ENCODE assay signal across 7 mouse cellular contexts in genomic region chr15:97766194-97766593, GRCm38 (mm10). TPM values are rescaled to one million over a fixed set of nuclear protein-coding genes. Genes with fewer than 3 reads are reported as not detected.
DNase-seq lines count a peak whose midpoint lies in the region; ATAC-seq lines count a peak whose summit lies in the region.

No protein-coding gene starts in this region.

- H3K27ac ChIP-seq in heart, embryonic 16.5 days (ENCODE audit: low read length): peak overlapping the region; percentile 89
- no peak overlapping the region for H3K27ac ChIP-seq in midbrain, embryonic 11.5 days (ENCODE audit: low read depth, low read length)

- intact Hi-C loops in left cerebral cortex, postnatal 25 days (cut with DNase I): loop anchor here (5.0 kb wide), 1 partner anchor 44 kb away; no protein-coding TSS in a partner anchor

- peak overlapping the region; percentile 99 for H3K4me2 ChIP-seq in heart, embryonic 16.5 days (ENCODE audit: low read depth, low read length)
- no peak overlapping the region for H3K4me2 ChIP-seq in midbrain, embryonic 11.5 days

- ATAC-seq in heart, embryonic 16.5 days (replicated peaks; ENCODE audit: extremely low read depth, insufficient read depth, low FRiP score): no peak
- ATAC-seq in midbrain, embryonic 11.5 days (ENCODE audit: low FRiP score): peak; percentile 14; the same call in 1 of the 2 replicates
- ATAC-seq in erythroid progenitor cell, adult 5-6 weeks (replicated peaks; ENCODE audit: low FRiP score, poor library complexity, severe bottlenecking): no peak

- no peaks in the 10 kb centered on the region for H3K9me3 ChIP-seq in heart, embryonic 16.5 days (replicated peaks; ENCODE audit: control insufficient read depth, low read length)
- no peaks in the 10 kb centered on the region for H3K9me3 ChIP-seq in midbrain, embryonic 11.5 days (ENCODE audit: control insufficient read depth, low read length)

- peak overlapping the region; percentile 84 for H3K9ac ChIP-seq in heart, embryonic 16.5 days (ENCODE audit: low read length)
- no peak overlapping the region for H3K9ac ChIP-seq in midbrain, embryonic 11.5 days (ENCODE audit: low read length)

- H3K27me3 ChIP-seq in heart, embryonic 16.5 days (ENCODE audit: control insufficient read depth, insufficient read depth, low read length): 0 out of 2 replicates have a peak, but pooled peaks cover 2% of the 10 kb centered on the region
- H3K27me3 ChIP-seq in midbrain, embryonic 11.5 days (ENCODE audit: control insufficient read depth, insufficient read depth, low read length): peaks cover 22% of the 10 kb centered on the region

- peak; percentile 26 to 40 for DNase-seq in left cerebral cortex, postnatal 25 days (ENCODE audit: low spot score in 2 of 2)
- no peak for DNase-seq in left cerebral cortex, adult 11 months (ENCODE audit: low spot score)
- DNase-seq in embryo, embryonic 10 days (ENCODE audit: low spot score): peak; percentile 50
- DNase-seq in midbrain, embryonic 11.5 days (ENCODE audit: low spot score, missing footprints): peak; percentile 91
- DNase-seq in spleen, postnatal 36 days (ENCODE audit: low spot score in 2 of 2): no peak

- H3K4me1 ChIP-seq in heart, embryonic 16.5 days (ENCODE audit: control insufficient read depth, insufficient read depth, low read length): peaks cover 19% of the 10 kb centered on the region
- H3K4me1 ChIP-seq in midbrain, embryonic 11.5 days (ENCODE audit: control insufficient read depth, insufficient read depth, low read length): peaks cover 19% of the 10 kb centered on the region

- peak overlapping the region; percentile 64 for H3K4me3 ChIP-seq in heart, embryonic 16.5 days (ENCODE audit: low read length)
- H3K4me3 ChIP-seq in midbrain, embryonic 11.5 days (ENCODE audit: low read depth, low read length): no peak overlapping the region

- no peaks in the 10 kb centered on the region for H3K36me3 ChIP-seq in heart, embryonic 16.5 days (ENCODE audit: control insufficient read depth, insufficient read depth)
- H3K36me3 ChIP-seq in midbrain, embryonic 11.5 days (ENCODE audit: control insufficient read depth, insufficient read depth, low read length): no peaks in the 10 kb centered on the region

- 28% methylated on average over 8 of the region's 8 CpGs for WGBS in heart, embryonic 16.5 days
- 11% methylated on average over 8 of the region's 8 CpGs for WGBS in midbrain, embryonic 11.5 days

RNA-seq across cellular contexts. Expression of gene Rapgef3, which starts 1.6 kb away (rescaled TPM):
- 10 to 100 TPM; 33.1 to 35.1 TPM for total RNA-seq in left cerebral cortex, postnatal 25 days (2021)
- 26.3 and 28.7 TPM in 2 replicates for polyA plus RNA-seq in heart, embryonic 16.5 days (2015; fragmentation: Nextera tagmentation; extraction: Ambion mirVana)
- 3.0 and 3.2 TPM in 2 replicates for polyA plus RNA-seq in midbrain, embryonic 11.5 days (2014; fragmentation: Nextera tagmentation; extraction: Ambion mirVana)
- total RNA-seq in erythroid progenitor cell, adult 5-6 weeks (2015; ENCODE audit: low replicate concordance): not detected in 2 replicates
- 3.9 TPM in 1 of 2 replicates, not detected in the other for total RNA-seq in erythroid progenitor cell, adult 5-6 weeks (2017; ENCODE audit: low replicate concordance)

RNA-seq across cellular contexts. Expression of gene Slc48a1, which starts 12.1 kb away (rescaled TPM):
- total RNA-seq in left cerebral cortex, postnatal 25 days (2021): 100 to 1,000 TPM; 181 to 190 TPM
- 71.0 and 76.0 TPM in 2 replicates for polyA plus RNA-seq in heart, embryonic 16.5 days (2015; fragmentation: Nextera tagmentation; extraction: Ambion mirVana)
- polyA plus RNA-seq in midbrain, embryonic 11.5 days (2014; fragmentation: Nextera tagmentation; extraction: Ambion mirVana): 32.6 and 33.6 TPM in 2 replicates
- 122 and 124 TPM in 2 replicates for total RNA-seq in erythroid progenitor cell, adult 5-6 weeks (2015; ENCODE audit: low replicate concordance)
- total RNA-seq in erythroid progenitor cell, adult 5-6 weeks (2017; ENCODE audit: low replicate concordance): 74.2 and 96.2 TPM in 2 replicates

RNA-seq across cellular contexts. Expression of gene Endou, which starts 35.1 kb away (rescaled TPM):
- total RNA-seq in left cerebral cortex, postnatal 25 days (2021): 1 to 10 TPM; 2.3 to 2.7 TPM
- polyA plus RNA-seq in heart, embryonic 16.5 days (2015; fragmentation: Nextera tagmentation; extraction: Ambion mirVana): 2.8 and 9.6 TPM in 2 replicates
- polyA plus RNA-seq in midbrain, embryonic 11.5 days (2014; fragmentation: Nextera tagmentation; extraction: Ambion mirVana): 0.18 and 0.32 TPM in 2 replicates
- total RNA-seq in erythroid progenitor cell, adult 5-6 weeks (2015; ENCODE audit: low replicate concordance): 3.8 TPM in 1 of 2 replicates, not detected in the other
- total RNA-seq in erythroid progenitor cell, adult 5-6 weeks (2017; ENCODE audit: low replicate concordance): not detected in 2 replicates

Comparison
In these comparisons a context has a peak if more than half of its experiments do, and no peak if none do; other contexts are left out.
1. DNase-seq: peak in left cerebral cortex, postnatal 25 days (2 of 2), embryo, embryonic 10 days (single experiment) and midbrain, embryonic 11.5 days (single experiment); none in left cerebral cortex, adult 11 months (single experiment) and spleen, postnatal 36 days (0 of 2).
2. RNA of gene Rapgef3, which starts 1.6 kb away (total RNA-seq): 33.1 to 35.1 TPM in left cerebral cortex, postnatal 25 days; 3.9 TPM in erythroid progenitor cell, adult 5-6 weeks; every median in the first group is over 4 times any median in the second.